Mouse (Mus musculus): ENCODE measurements at regions not wholly inside any gene's neighbourhood (a gene's known extent, or its start where the extent isn't known, plus 50 kb on each side); places are given as distances from the start of the nearest gene placed in this dataset.
A peak's percentile ranks its signal among the peaks of the same experiment; 100 is the strongest.

- DNase-seq = no peak
These were observed 164.4 kb downstream of the Slc30a10 start for GRCm38 (mm10) chr1:185619011-185619410.

GRCm38 (mm10) chr1:185628401-185628800, 173.8 kb downstream of the Slc30a10 start:
- no peak for DNase-seq

- no peak for DNase-seq
These were observed 175.3 kb downstream of the Slc30a10 start for GRCm38 (mm10) chr1:185629976-185630375.

- DNase-seq = no peak
These were observed 184.0 kb downstream of the Slc30a10 start for GRCm38 (mm10) chr1:185638631-185639030.

- no peak for DNase-seq
These were observed 184.8 kb downstream of the Slc30a10 start for GRCm38 (mm10) chr1:185639486-185639885.

- DNase-seq = no peak
These were observed 189.4 kb downstream of the Slc30a10 start for GRCm38 (mm10) chr1:185644026-185644425.

- no peak for DNase-seq
These were observed 193.5 kb downstream of the Slc30a10 start for GRCm38 (mm10) chr1:185648128-185648527.

GRCm38 (mm10) chr1:185648926-185649325, 194.3 kb downstream of the Slc30a10 start:
- DNase-seq = no peak

- DNase-seq = no peak
These were observed 196.3 kb downstream of the Slc30a10 start for GRCm38 (mm10) chr1:185650926-185651325.

- no peak for DNase-seq
These were observed 200.4 kb downstream of the Slc30a10 start for GRCm38 (mm10) chr1:185655021-185655420.

GRCm38 (mm10) chr1:185655461-185655860, 200.8 kb downstream of the Slc30a10 start:
- no peak for DNase-seq

- DNase-seq = no peak
These were observed 202.6 kb downstream of the Slc30a10 start for GRCm38 (mm10) chr1:185657286-185657685.

GRCm38 (mm10) chr1:185659476-185659875, 204.8 kb downstream of the Slc30a10 start:
- DNase-seq = no peak

- DNase-seq = no peak
These were observed 207.7 kb downstream of the Slc30a10 start for GRCm38 (mm10) chr1:185662336-185662735.

GRCm38 (mm10) chr1:185670029-185670741, 215.5 kb downstream of the Slc30a10 start:
- DNase-seq = no peak

GRCm38 (mm10) chr1:185672940-185673339, 218.3 kb downstream of the Slc30a10 start:
- no peak for DNase-seq

GRCm38 (mm10) chr1:185675674-185676420, 221.2 kb downstream of the Slc30a10 start:
- DNase-seq = no peak

GRCm38 (mm10) chr1:185681610-185682457, 227.2 kb downstream of the Slc30a10 start:
- DNase-seq = peak; percentile 89

GRCm38 (mm10) chr1:185682458-185682750, 227.8 kb downstream of the Slc30a10 start:
- DNase-seq = no peak

GRCm38 (mm10) chr1:185684638-185685037, 230.0 kb downstream of the Slc30a10 start:
- peak; percentile 35 for DNase-seq

GRCm38 (mm10) chr1:185688506-185688905, 233.9 kb downstream of the Slc30a10 start:
- DNase-seq = no peak

GRCm38 (mm10) chr1:185695394-185695793, 240.7 kb downstream of the Slc30a10 start:
- no peak for DNase-seq

GRCm38 (mm10) chr1:185699758-185700157, 245.1 kb downstream of the Slc30a10 start:
- DNase-seq = no peak
